Mouse (Mus musculus): ENCODE measurements around the gene Yipf1. TPM values are rescaled to one million over a fixed set of nuclear protein-coding genes. Genes with fewer than 3 reads are reported as not detected.
A peak's percentile ranks its signal among the peaks of the same experiment; 100 is the strongest.

Gene Yipf1
- total and polyA plus RNA-seq, 2 experiments: 38.7 to 52.3 TPM

DNA sequence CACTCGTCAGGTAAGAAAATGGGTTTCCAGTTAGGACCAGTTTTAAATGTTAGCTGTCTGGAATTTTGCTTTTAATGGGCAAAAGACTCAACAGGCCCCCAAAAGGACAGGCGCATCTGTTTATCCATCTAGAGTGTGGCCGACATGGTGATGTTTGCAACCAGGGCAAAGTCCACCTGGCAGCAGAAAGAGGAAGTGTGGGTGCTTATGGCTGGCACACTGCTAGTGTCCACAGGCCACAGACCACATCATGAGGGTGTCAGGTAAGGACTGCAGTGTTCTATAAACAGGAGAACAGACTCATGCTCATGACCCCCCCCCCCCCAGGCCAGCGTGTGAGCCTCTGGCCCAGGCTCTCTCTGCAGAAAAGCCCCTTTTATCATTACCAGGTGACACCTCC, 11.3 kb upstream of the Yipf1 start:
- DNase-seq (ENCODE audit: extremely low read depth, low read depth, low spot score): peak; percentile 94
- WGBS: 13% methylated on average over 4 of the region's 4 CpGs

DNA sequence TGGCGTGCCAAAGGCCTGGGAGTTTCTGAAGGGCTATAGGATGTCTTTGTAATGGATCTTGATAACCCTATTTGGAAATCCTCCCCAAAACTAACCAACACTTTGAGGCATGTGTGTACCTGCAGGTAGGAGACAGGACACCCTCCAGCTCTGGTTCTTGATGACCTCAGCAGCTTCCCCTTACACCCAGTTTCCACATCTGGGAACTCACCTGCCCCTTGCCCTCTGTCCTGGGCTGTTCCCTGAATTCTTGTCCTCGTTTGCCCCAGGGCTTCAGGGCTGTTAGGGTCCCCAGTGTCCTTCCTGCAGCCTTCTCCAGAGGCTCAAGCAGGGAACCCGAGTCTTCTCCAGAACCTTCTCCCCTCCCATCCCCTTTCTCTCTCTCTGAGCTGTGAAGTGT, 10.6 kb upstream of the Yipf1 start:
- Histone ChIP-seq H3K36me3 (ENCODE audit: control insufficient read depth, insufficient read depth, low read length) (no peaks in the 10 kb centered on the region), H3K9ac (ENCODE audit: low read depth, low read length) (peak overlapping the region; percentile 62), H3K4me1 (ENCODE audit: control insufficient read depth, insufficient read depth, low read length) (peaks cover 33% of the 10 kb centered on the region), H3K27me3 (ENCODE audit: control insufficient read depth, insufficient read depth, low read length) (no peaks in the 10 kb centered on the region), H3K4me3 (ENCODE audit: insufficient read depth, low read depth, low read length) (no peak overlapping the region), H3K27ac (replicated peaks; ENCODE audit: insufficient read depth, low read depth, low read length) (peak overlapping the region; percentile 98), H3K79me2 (ENCODE audit: control insufficient read depth, insufficient read depth, low read length) (peaks cover 16% of the 10 kb centered on the region; the same call in 1 of the 2 replicates)
- peak; percentile 88 for DNase-seq (ENCODE audit: extremely low read depth, low read depth, low spot score)
- TF ChIP-seq POLR2A (IDR thresholded peaks at IDR 0.05; ENCODE audit: extremely low read depth, insufficient read depth, low read length) (no peak), CTCF (IDR thresholded peaks at IDR 0.05; ENCODE audit: low read depth, low read length) (no peak)
- 27% methylated on average over 3 of the region's 3 CpGs for WGBS

More for the DNA sequence above, 11.3 kb upstream of the Yipf1 start:
- peaks cover 1% of the 10 kb centered on the region; the same call in 1 of the 2 replicates for H3K36me3 ChIP-seq (ENCODE audit: control insufficient read depth, insufficient read depth, low read length)
- peak overlapping the region; percentile 62 for H3K9ac ChIP-seq (ENCODE audit: low read depth, low read length)
- no peaks in the 10 kb centered on the region for H3K27me3 ChIP-seq (ENCODE audit: control insufficient read depth, insufficient read depth, low read length)
- H3K27ac ChIP-seq (replicated peaks; ENCODE audit: insufficient read depth, low read depth, low read length): peak overlapping the region; percentile 98
- peaks cover 16% of the 10 kb centered on the region; the same call in 1 of the 2 replicates for H3K79me2 ChIP-seq (ENCODE audit: control insufficient read depth, insufficient read depth, low read length)
- peaks cover 33% of the 10 kb centered on the region for H3K4me1 ChIP-seq (ENCODE audit: control insufficient read depth, insufficient read depth, low read length)
- TF ChIP-seq CTCF (IDR thresholded peaks at IDR 0.05; ENCODE audit: low read depth, low read length) (no peak), POLR2A (IDR thresholded peaks at IDR 0.05; ENCODE audit: extremely low read depth, insufficient read depth, low read length) (no peak)
- H3K4me3 ChIP-seq (ENCODE audit: insufficient read depth, low read depth, low read length): no peak overlapping the region

DNA sequence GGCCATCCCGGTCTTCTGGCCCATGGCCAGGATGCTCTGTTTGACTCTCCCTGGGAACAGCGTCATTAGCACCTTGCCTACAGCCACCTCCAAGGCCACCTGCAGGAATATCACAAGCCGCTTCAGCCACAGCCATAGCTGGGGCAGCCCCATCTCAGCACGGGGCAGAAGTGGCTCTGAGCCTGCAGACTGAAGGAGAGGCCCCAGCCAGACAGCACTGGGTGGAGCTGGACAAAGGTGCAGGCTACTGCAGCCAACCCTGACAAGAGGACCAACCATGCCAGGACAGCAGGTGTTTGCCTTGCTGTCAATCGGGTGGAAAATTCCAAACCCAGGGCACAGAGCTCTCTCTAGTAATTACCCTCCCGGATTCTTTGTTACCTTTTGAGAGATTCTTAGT, 7.2 kb upstream of the Yipf1 start, which contains the start of gene Dio1:
Dio1 (minus strand) TSS at position 204 of the 400 bp plus-strand sequence.
- WGBS: 15% methylated on average over 6 of the region's 6 CpGs
- peak within 1 kb of the TSS; percentile 77 for H3K9ac ChIP-seq (ENCODE audit: low read depth, low read length)
- peak within 1 kb of the TSS; percentile 69 for H3K4me3 ChIP-seq (ENCODE audit: insufficient read depth, low read depth, low read length)
- DNase-seq (ENCODE audit: extremely low read depth, low read depth, low spot score): peak; percentile 91
- no peaks in the 10 kb centered on the region for H3K36me3 ChIP-seq (ENCODE audit: control insufficient read depth, insufficient read depth, low read length)
- H3K79me2 ChIP-seq (ENCODE audit: control insufficient read depth, insufficient read depth, low read length): peaks cover 14% of the 10 kb centered on the region; the same call in 1 of the 2 replicates
- no peaks in the 10 kb centered on the region for H3K27me3 ChIP-seq (ENCODE audit: control insufficient read depth, insufficient read depth, low read length)
- TF ChIP-seq POLR2A (IDR thresholded peaks at IDR 0.05; ENCODE audit: extremely low read depth, insufficient read depth, low read length) (peak; percentile 94), CTCF (IDR thresholded peaks at IDR 0.05; ENCODE audit: low read depth, low read length) (0 out of 2 replicates have a peak, but pooled peaks have one; percentile 5)
- H3K27ac ChIP-seq (replicated peaks; ENCODE audit: insufficient read depth, low read depth, low read length): peak within 1 kb of the TSS; percentile 98
- peaks cover 11% of the 10 kb centered on the region for H3K4me1 ChIP-seq (ENCODE audit: control insufficient read depth, insufficient read depth, low read length)

DNA sequence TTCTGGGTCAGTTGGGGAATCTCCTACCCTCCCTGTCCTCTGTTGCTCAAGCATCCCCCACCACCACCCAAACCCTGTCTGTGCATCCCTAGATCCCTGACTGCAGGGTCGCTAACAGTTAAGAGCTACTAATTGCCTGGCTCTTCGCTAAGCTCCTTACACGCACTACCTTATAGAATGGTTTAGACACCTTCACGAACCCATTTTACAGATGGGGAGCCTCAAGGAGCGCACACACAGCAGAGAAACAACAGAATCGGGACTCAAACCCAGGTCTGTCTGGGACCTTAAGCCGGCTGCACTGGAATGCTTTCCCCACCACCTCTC, 279 bp downstream of the Yipf1 start:
- no peaks in the 10 kb centered on the region for H3K27me3 ChIP-seq (ENCODE audit: control insufficient read depth, insufficient read depth, low read length)
- H3K79me2 ChIP-seq (ENCODE audit: control insufficient read depth, insufficient read depth, low read length): no peaks in the 10 kb centered on the region
- peak overlapping the region; percentile 56 for H3K27ac ChIP-seq (replicated peaks; ENCODE audit: insufficient read depth, low read depth, low read length)
- WGBS: 5% methylated on average over 7 of the region's 7 CpGs
- H3K36me3 ChIP-seq (ENCODE audit: control insufficient read depth, insufficient read depth, low read length): peaks cover 2% of the 10 kb centered on the region; the same call in 1 of the 2 replicates
- H3K4me1 ChIP-seq (ENCODE audit: control insufficient read depth, insufficient read depth, low read length): no peaks in the 10 kb centered on the region
- DNase-seq (ENCODE audit: extremely low read depth, low read depth, low spot score): no peak
- H3K9ac ChIP-seq (ENCODE audit: low read depth, low read length): peak overlapping the region; percentile 78
- peak overlapping the region; percentile 57 for H3K4me3 ChIP-seq (ENCODE audit: insufficient read depth, low read depth, low read length)
- TF ChIP-seq CTCF (IDR thresholded peaks at IDR 0.05; ENCODE audit: low read depth, low read length) (no peak), POLR2A (IDR thresholded peaks at IDR 0.05; ENCODE audit: extremely low read depth, insufficient read depth, low read length) (no peak)

DNA sequence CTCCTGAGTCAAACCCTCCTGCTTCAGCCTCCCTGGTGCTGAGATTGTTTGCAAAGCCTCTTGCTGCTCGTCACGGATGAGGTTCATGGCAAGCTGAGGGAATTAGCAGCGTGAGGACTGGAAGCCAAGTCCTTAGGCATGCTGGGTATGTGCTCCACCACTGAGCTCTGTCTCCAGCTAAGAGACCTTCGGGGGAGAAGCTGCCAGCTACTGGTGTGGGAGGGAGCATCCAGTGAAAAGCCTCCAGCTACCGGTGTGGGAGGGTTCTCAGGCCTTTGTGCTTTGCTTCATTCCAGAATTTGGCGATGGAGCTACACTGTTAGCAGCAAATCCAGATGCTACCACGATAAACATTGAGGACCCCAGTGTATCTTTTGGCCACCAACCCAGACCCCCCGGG, 4.5 kb downstream of the Yipf1 start:
- H3K27ac ChIP-seq (replicated peaks; ENCODE audit: insufficient read depth, low read depth, low read length): no peak overlapping the region
- H3K36me3 ChIP-seq (ENCODE audit: control insufficient read depth, insufficient read depth, low read length): peaks cover 19% of the 10 kb centered on the region
- no peaks in the 10 kb centered on the region for H3K4me1 ChIP-seq (ENCODE audit: control insufficient read depth, insufficient read depth, low read length)
- DNase-seq (ENCODE audit: extremely low read depth, low read depth, low spot score): no peak
- no peak overlapping the region for H3K9ac ChIP-seq (ENCODE audit: low read depth, low read length)
- no peak overlapping the region for H3K4me3 ChIP-seq (ENCODE audit: insufficient read depth, low read depth, low read length)
- H3K79me2 ChIP-seq (ENCODE audit: control insufficient read depth, insufficient read depth, low read length): no peaks in the 10 kb centered on the region
- H3K27me3 ChIP-seq (ENCODE audit: control insufficient read depth, insufficient read depth, low read length): no peaks in the 10 kb centered on the region
- TF ChIP-seq POLR2A (IDR thresholded peaks at IDR 0.05; ENCODE audit: extremely low read depth, insufficient read depth, low read length) (no peak), CTCF (IDR thresholded peaks at IDR 0.05; ENCODE audit: low read depth, low read length) (no peak)
- 89% methylated on average over 8 of the region's 8 CpGs for WGBS

DNA sequence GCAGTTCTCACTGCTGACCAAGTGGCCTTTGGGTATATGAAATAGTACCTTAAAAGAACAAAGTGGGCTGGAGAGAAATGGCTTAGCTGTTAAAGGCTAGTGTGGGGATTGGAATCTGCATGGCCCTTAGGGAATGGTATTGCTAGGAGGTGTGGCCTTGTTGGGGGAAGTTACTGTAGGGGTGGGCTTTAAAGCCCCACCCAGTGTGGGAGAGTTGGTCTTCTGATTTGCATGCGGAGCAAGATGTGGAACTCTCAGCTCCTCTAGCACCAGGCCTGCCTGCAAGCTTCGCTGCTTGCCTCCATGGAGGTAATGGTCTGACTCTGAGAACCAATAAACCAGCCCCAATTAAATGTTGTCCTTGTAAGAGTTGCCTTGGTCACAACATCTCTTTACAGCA, 6.9 kb downstream of the Yipf1 start:
- Histone ChIP-seq H3K4me1 (ENCODE audit: control insufficient read depth, insufficient read depth, low read length) (no peaks in the 10 kb centered on the region), H3K27ac (replicated peaks; ENCODE audit: insufficient read depth, low read depth, low read length) (no peak overlapping the region), H3K36me3 (ENCODE audit: control insufficient read depth, insufficient read depth, low read length) (peaks cover 25% of the 10 kb centered on the region), H3K79me2 (ENCODE audit: control insufficient read depth, insufficient read depth, low read length) (no peaks in the 10 kb centered on the region), H3K9ac (ENCODE audit: low read depth, low read length) (no peak overlapping the region), H3K27me3 (ENCODE audit: control insufficient read depth, insufficient read depth, low read length) (no peaks in the 10 kb centered on the region), H3K4me3 (ENCODE audit: insufficient read depth, low read depth, low read length) (no peak overlapping the region)
- DNase-seq (ENCODE audit: extremely low read depth, low read depth, low spot score): no peak
- 95% methylated on average over 2 of the region's 2 CpGs for WGBS
- TF ChIP-seq POLR2A (IDR thresholded peaks at IDR 0.05; ENCODE audit: extremely low read depth, insufficient read depth, low read length) (no peak), CTCF (IDR thresholded peaks at IDR 0.05; ENCODE audit: low read depth, low read length) (no peak)
